ENCODE assay signal across 34 mouse cellular contexts in genomic region chr6:109552316-109552715, GRCm38 (mm10).
"Had no signal": no experiment of that assay in that cellular context is flagged by ENCODE, and none has a peak within 500 bp of the region (broad histone marks: within the 10 kb centered on the region; RNA-seq: fewer than 3 reads in every experiment).

No protein-coding gene starts in this region.

- DNase-seq: heart, postnatal 10 days; heart, postnatal 14 days; heart, postnatal 36 days; heart, postnatal 4 days; kidney, adult 11 months; kidney, adult 18-20 months; kidney, adult 2 months; kidney, adult 8-10 months; kidney, adult 9 months; kidney, postnatal 10 days; kidney, postnatal 14 days; kidney, postnatal 25 days; kidney, postnatal 36 days; layer of hippocampus, adult 9-11 months; layer of hippocampus, postnatal 36 days had no signal

- H3K27me3 ChIP-seq: heart, embryonic 12.5 days; heart, embryonic 13.5 days; heart, embryonic 15.5 days; hindbrain, embryonic 15.5 days; intestine, embryonic 15.5 days; kidney, embryonic 15.5 days had no signal

- H3K9ac ChIP-seq: heart, embryonic 12.5 days; heart, embryonic 13.5 days; heart, embryonic 15.5 days; hindbrain, embryonic 12.5 days; hindbrain, embryonic 13.5 days; hindbrain, embryonic 14.5 days; hindbrain, embryonic 15.5 days; intestine, embryonic 15.5 days; kidney, embryonic 15.5 days had no signal

- H3K27ac ChIP-seq: heart, embryonic 10.5 days; heart, embryonic 13.5 days; heart, embryonic 15.5 days; hindbrain, embryonic 10.5 days; hindbrain, embryonic 12.5 days; hindbrain, embryonic 13.5 days; hindbrain, embryonic 14.5 days; hindbrain, embryonic 15.5 days; hindbrain, postnatal 0 days; intestine, embryonic 15.5 days; kidney, embryonic 15.5 days; layer of hippocampus, adult 2 months; left cerebral cortex, adult 2 months had no signal

- H3K4me2 ChIP-seq: heart, embryonic 11.5 days; heart, embryonic 12.5 days; heart, embryonic 13.5 days; heart, embryonic 15.5 days; hindbrain, embryonic 12.5 days; hindbrain, embryonic 13.5 days; hindbrain, embryonic 14.5 days; hindbrain, embryonic 15.5 days; intestine, embryonic 15.5 days; kidney, embryonic 15.5 days had no signal

- H3K4me3 ChIP-seq: heart, embryonic 10.5 days; heart, embryonic 12.5 days; heart, embryonic 13.5 days; heart, embryonic 15.5 days; hindbrain, embryonic 10.5 days; hindbrain, embryonic 12.5 days; hindbrain, embryonic 13.5 days; hindbrain, embryonic 15.5 days; intestine, embryonic 15.5 days; kidney, embryonic 15.5 days; layer of hippocampus, adult 2 months; left cerebral cortex, adult 2 months had no signal

- H3K36me3 ChIP-seq: heart, embryonic 10.5 days; heart, embryonic 12.5 days; heart, embryonic 13.5 days; heart, embryonic 15.5 days; hindbrain, embryonic 10.5 days; hindbrain, embryonic 12.5 days; hindbrain, embryonic 13.5 days; hindbrain, embryonic 15.5 days; intestine, embryonic 15.5 days; kidney, embryonic 15.5 days had no signal

- H3K4me1 ChIP-seq: heart, embryonic 10.5 days; heart, embryonic 12.5 days; heart, embryonic 13.5 days; heart, embryonic 15.5 days; hindbrain, embryonic 10.5 days; hindbrain, embryonic 12.5 days; hindbrain, embryonic 13.5 days; hindbrain, embryonic 15.5 days; intestine, embryonic 15.5 days; kidney, embryonic 15.5 days had no signal

- H3K9me3 ChIP-seq: heart, embryonic 10.5 days; heart, embryonic 12.5 days; heart, embryonic 13.5 days; heart, embryonic 15.5 days; hindbrain, embryonic 10.5 days; hindbrain, embryonic 12.5 days; hindbrain, embryonic 13.5 days; hindbrain, embryonic 15.5 days; intestine, embryonic 15.5 days; kidney, embryonic 15.5 days had no signal

- ATAC-seq: hindbrain, embryonic 16.5 days; hindbrain, postnatal 0 days; inflammation-experienced regulatory T-cells, adult 6 months; intestine, embryonic 15.5 days; intestine, embryonic 16.5 days; intestine, postnatal 0 days had no signal
